Mouse (Mus musculus) heart, embryonic 11.5 days (tissue): ENCODE data around the gene Chst13. TPM values are rescaled to one million over a fixed set of nuclear protein-coding genes. Genes with fewer than 3 reads are reported as not detected.

Experiments
- ATAC-seq: fragments of 200-750 bp; cut with Nextera tagmentation; replicated peaks from 2 replicates; pipeline ENCODE4 v1.8.0; 2017; ENCODE audit warnings: moderate library complexity; ENCODE audit not compliant: insufficient number of reproducible peaks, low FRiP score, low TSS enrichment
- H3K27ac ChIP-seq: fragments of 300-500 bp; sonication (generic); 2 replicates; pipeline ENCODE4 v1.5.1; 2014; ENCODE audit warnings: mild to moderate bottlenecking, low read depth, low read length
- H3K27me3 ChIP-seq: fragments of 300-500 bp; sonication (generic); 2 replicates; pipeline ENCODE4 v1.6.1; 2014; ENCODE audit warnings: mild to moderate bottlenecking, low read length, mixed read lengths; ENCODE audit not compliant: control insufficient read depth, insufficient read depth
- H3K36me3 ChIP-seq: fragments of 300-500 bp; sonication (generic); 2 replicates; pipeline ENCODE4 v1.6.1; 2014; ENCODE audit warnings: mild to moderate bottlenecking, low read length, moderate library complexity, mixed read lengths; ENCODE audit not compliant: control insufficient read depth, insufficient read depth
- H3K4me1 ChIP-seq: fragments of 300-500 bp; sonication (generic); 2 replicates; pipeline ENCODE4 v1.6.1; 2014; ENCODE audit warnings: low read length; ENCODE audit not compliant: control insufficient read depth, insufficient read depth
- H3K4me2 ChIP-seq: fragments of 300-500 bp; sonication (generic); 2 replicates; pipeline ENCODE4 v1.6.1; 2014; ENCODE audit warnings: mild to moderate bottlenecking, moderate library complexity
- H3K4me3 ChIP-seq: fragments of 300-500 bp; sonication (generic); 2 replicates; pipeline ENCODE4 v1.5.1; 2014; ENCODE audit warnings: low read depth, low read length
- H3K9ac ChIP-seq: fragments of 300-500 bp; sonication (generic); 2 replicates; pipeline ENCODE4 v1.6.1; 2014; ENCODE audit warnings: mild to moderate bottlenecking, low read depth, low read length, moderate library complexity
- H3K9me3 ChIP-seq: fragments of 300-500 bp; sonication (generic); replicated peaks from 2 replicates; pipeline ENCODE4 v1.6.1; 2016; ENCODE audit warnings: low read length; ENCODE audit not compliant: control insufficient read depth
- WGBS: fragments of 180-500 bp; shearing (Covaris S2); extraction: QIAGEN DNeasy Blood & Tissue Kit; methylation state at CpG from one replicate; pipeline ENCODE4 v1.1.7; 2014; ENCODE audit not compliant: insufficient replicate concordance; 5-methylcytosine and 5-hydroxymethylcytosine counted together
- polyA plus RNA-seq: library from polyadenylated mRNA; unstranded; fragments of >200 nt; fragmentation: Nextera tagmentation; extraction: Ambion mirVana; gene quantifications from 2 replicates; pipeline ENCODE4 v1.2.1, GENCODE M21; 2014

Gene Chst13
- polyA plus RNA-seq, 1 experiment from 2014 or later = 0.30 TPM

DNA sequence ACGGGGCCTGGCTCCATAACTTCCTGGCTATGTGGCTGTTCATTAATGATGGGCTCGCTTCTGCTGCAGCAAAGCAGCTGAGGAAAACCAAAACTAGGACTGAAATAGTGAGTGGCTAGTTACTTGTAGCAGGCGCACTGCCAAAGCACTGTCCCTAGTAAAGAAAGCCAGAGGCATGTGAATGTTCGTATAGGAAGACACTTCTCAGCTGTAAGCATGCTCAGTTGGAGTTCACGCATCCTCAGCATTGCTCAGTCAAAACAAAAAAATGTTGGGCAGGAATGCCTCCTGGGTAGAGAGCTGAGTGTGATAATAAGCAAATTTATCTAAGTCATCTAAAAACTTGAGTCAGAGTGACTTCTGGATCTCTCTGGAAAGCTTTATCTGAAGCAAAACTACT is 33.2 kb upstream of the Chst13 start:
- no peak for ATAC-seq
- WGBS = 49% methylated on average over 5 of the region's 5 CpGs
- H3K27me3 ChIP-seq = no peaks in the 10 kb centered on the region

DNA sequence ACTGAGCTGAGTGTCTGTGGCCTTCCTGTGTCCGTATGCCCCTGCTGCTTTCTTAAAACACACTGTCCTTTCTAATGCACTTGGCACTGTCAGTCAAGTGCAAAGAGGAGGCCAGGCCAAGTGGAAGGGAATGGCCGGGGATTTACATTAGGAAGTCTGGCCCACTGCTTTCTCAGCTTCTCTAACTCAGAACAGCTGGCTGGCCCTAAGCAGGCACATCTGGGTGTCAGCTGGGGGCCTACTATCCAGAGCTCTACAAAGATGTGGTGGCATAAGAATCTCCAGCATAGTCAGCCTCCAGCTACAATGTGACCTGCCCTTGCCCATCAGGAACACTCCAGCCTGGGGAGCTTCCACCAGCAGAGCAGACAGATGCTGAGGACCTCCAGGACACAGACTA is 25.0 kb upstream of the Chst13 start:
- no peak for ATAC-seq

More for the DNA sequence above, 33.2 kb upstream of the Chst13 start:
- no peak overlapping the region for H3K4me2 ChIP-seq
- H3K4me3 ChIP-seq = no peak overlapping the region
- no peak overlapping the region for H3K9ac ChIP-seq
- H3K4me1 ChIP-seq = no peaks in the 10 kb centered on the region
- no peaks in the 10 kb centered on the region for H3K36me3 ChIP-seq
- H3K27ac ChIP-seq = no peak overlapping the region
- no peaks in the 10 kb centered on the region for H3K9me3 ChIP-seq

GRCm38 (mm10) chr6:90348500-90348899 is 23.5 kb upstream of the Chst13 start:
- Histone ChIP-seq H3K4me1 (no peaks in the 10 kb centered on the region), H3K27me3 (no peaks in the 10 kb centered on the region), H3K36me3 (no peaks in the 10 kb centered on the region), H3K9ac (no peak overlapping the region), H3K4me3 (no peak overlapping the region), H3K4me2 (no peak overlapping the region), H3K27ac (no peak overlapping the region), H3K9me3 (no peaks in the 10 kb centered on the region)
- WGBS = 65% methylated on average over 4 of the region's 4 CpGs
- no peak for ATAC-seq

More for the DNA sequence above, 25.0 kb upstream of the Chst13 start:
- Histone ChIP-seq H3K27ac (no peak overlapping the region), H3K9me3 (no peaks in the 10 kb centered on the region), H3K9ac (no peak overlapping the region), H3K4me3 (no peak overlapping the region), H3K4me2 (no peak overlapping the region), H3K4me1 (no peaks in the 10 kb centered on the region), H3K27me3 (no peaks in the 10 kb centered on the region), H3K36me3 (no peaks in the 10 kb centered on the region)
- WGBS = 60% methylated on average over 2 of the region's 2 CpGs

GRCm38 (mm10) chr6:90347183-90347582 is 22.2 kb upstream of the Chst13 start:
- H3K9ac ChIP-seq = no peak overlapping the region
- 67% methylated on average over 4 of the region's 4 CpGs for WGBS

GRCm38 (mm10) chr6:90342343-90342742 is 17.4 kb upstream of the Chst13 start:
- H3K27ac ChIP-seq = no peak overlapping the region
- no peaks in the 10 kb centered on the region for H3K9me3 ChIP-seq
- H3K9ac ChIP-seq = no peak overlapping the region
- no peak for ATAC-seq
- H3K4me3 ChIP-seq = no peak overlapping the region
- H3K4me2 ChIP-seq = no peak overlapping the region
- no peaks in the 10 kb centered on the region for H3K4me1 ChIP-seq
- H3K36me3 ChIP-seq = no peaks in the 10 kb centered on the region
- no peaks in the 10 kb centered on the region for H3K27me3 ChIP-seq
- 73% methylated on average over 2 of the region's 2 CpGs for WGBS

More at GRCm38 (mm10) chr6:90347183-90347582, 22.2 kb upstream of the Chst13 start:
- ATAC-seq = no peak
- Histone ChIP-seq H3K4me3 (no peak overlapping the region), H3K4me1 (no peaks in the 10 kb centered on the region), H3K27ac (no peak overlapping the region), H3K36me3 (no peaks in the 10 kb centered on the region), H3K4me2 (no peak overlapping the region), H3K27me3 (no peaks in the 10 kb centered on the region), H3K9me3 (no peaks in the 10 kb centered on the region)

DNA sequence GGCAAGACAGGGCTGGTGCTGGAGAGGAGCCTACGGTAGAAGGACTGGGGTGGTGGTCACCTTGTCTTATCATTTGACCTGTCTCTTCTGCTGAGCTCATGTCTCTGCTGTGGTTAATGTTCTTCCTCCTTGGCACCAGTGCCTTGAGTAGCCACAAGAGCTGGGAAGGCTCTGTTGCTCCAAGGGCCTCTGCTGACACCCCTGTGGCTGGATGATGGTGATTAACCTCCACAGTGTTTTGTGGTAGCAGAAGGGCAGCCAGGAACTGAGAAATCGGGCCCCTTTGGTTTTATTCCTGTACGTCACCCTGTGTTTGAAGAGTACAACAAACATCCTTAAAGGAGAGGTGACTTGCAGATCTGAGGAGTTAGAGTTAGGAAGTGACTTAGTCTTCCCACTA is 9.3 kb upstream of the Chst13 start:
- H3K4me3 ChIP-seq = no peak overlapping the region
- ATAC-seq = no peak
- WGBS = 83% methylated on average over 3 of the region's 3 CpGs
- H3K4me2 ChIP-seq = no peak overlapping the region
- no peak overlapping the region for H3K27ac ChIP-seq
- H3K9me3 ChIP-seq = no peaks in the 10 kb centered on the region
- H3K27me3 ChIP-seq = no peaks in the 10 kb centered on the region
- no peaks in the 10 kb centered on the region for H3K36me3 ChIP-seq
- no peak overlapping the region for H3K9ac ChIP-seq
- no peaks in the 10 kb centered on the region for H3K4me1 ChIP-seq

GRCm38 (mm10) chr6:90332561-90333425 is 7.8 kb upstream of the Chst13 start, which contains the start of gene Uroc1:
Gene Uroc1 (plus strand): TSS chr6:90333284.
- Histone ChIP-seq H3K36me3 (no peaks in the 10 kb centered on the region), H3K27me3 (no peaks in the 10 kb centered on the region; the same call in 1 of the 2 replicates), H3K4me1 (no peaks in the 10 kb centered on the region), H3K9ac (no peak within 1 kb of the TSS), H3K4me3 (no peak within 1 kb of the TSS), H3K4me2 (no peak within 1 kb of the TSS), H3K27ac (no peak within 1 kb of the TSS), H3K9me3 (no peaks in the 10 kb centered on the region)
- no peak for ATAC-seq
- 82% methylated on average over 7 of the region's 7 CpGs for WGBS

DNA sequence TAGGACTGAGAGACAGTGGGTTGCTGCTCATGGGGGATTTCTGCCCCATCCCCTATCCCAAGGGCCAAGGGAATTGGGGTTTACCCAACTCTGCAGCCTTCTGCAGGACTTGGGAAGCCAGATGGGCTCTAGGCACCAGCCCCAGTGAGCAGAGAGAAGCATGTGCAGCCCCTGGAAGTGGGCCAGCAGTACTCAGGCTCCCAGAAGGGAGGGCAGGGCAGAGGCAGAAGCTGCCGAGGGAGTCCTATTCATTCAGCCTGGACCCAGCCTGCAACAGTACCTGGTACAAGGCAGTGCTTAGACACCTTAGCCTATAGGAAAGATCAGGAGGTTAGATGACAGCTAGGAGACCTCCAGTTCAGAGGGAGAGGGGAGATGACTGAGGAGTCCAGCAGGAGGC is 5.0 kb upstream of the Chst13 start:
- no peak overlapping the region for H3K4me2 ChIP-seq
- peaks cover 4% of the 10 kb centered on the region for H3K27me3 ChIP-seq
- no peaks in the 10 kb centered on the region for H3K9me3 ChIP-seq
- no peak overlapping the region for H3K4me3 ChIP-seq
- no peaks in the 10 kb centered on the region for H3K36me3 ChIP-seq
- H3K9ac ChIP-seq = no peak overlapping the region
- no peaks in the 10 kb centered on the region for H3K4me1 ChIP-seq
- no peak overlapping the region for H3K27ac ChIP-seq
- no peak for ATAC-seq
- 50% methylated on average over 1 of the region's 1 CpGs for WGBS

- Histone ChIP-seq H3K27me3 (peaks cover 9% of the 10 kb centered on the region), H3K9ac (no peak overlapping the region), H3K9me3 (no peaks in the 10 kb centered on the region), H3K36me3 (no peaks in the 10 kb centered on the region), H3K4me2 (no peak overlapping the region), H3K4me1 (no peaks in the 10 kb centered on the region), H3K27ac (no peak overlapping the region), H3K4me3 (no peak overlapping the region)
- ATAC-seq = no peak
- WGBS = 18% methylated on average over 6 of the region's 6 CpGs
Observed at GRCm38 (mm10) chr6:90327670-90328069, 2.7 kb upstream of the Chst13 start.
